8 mouse cellular contexts compared by ENCODE assay signal in the genomic region with DNA sequence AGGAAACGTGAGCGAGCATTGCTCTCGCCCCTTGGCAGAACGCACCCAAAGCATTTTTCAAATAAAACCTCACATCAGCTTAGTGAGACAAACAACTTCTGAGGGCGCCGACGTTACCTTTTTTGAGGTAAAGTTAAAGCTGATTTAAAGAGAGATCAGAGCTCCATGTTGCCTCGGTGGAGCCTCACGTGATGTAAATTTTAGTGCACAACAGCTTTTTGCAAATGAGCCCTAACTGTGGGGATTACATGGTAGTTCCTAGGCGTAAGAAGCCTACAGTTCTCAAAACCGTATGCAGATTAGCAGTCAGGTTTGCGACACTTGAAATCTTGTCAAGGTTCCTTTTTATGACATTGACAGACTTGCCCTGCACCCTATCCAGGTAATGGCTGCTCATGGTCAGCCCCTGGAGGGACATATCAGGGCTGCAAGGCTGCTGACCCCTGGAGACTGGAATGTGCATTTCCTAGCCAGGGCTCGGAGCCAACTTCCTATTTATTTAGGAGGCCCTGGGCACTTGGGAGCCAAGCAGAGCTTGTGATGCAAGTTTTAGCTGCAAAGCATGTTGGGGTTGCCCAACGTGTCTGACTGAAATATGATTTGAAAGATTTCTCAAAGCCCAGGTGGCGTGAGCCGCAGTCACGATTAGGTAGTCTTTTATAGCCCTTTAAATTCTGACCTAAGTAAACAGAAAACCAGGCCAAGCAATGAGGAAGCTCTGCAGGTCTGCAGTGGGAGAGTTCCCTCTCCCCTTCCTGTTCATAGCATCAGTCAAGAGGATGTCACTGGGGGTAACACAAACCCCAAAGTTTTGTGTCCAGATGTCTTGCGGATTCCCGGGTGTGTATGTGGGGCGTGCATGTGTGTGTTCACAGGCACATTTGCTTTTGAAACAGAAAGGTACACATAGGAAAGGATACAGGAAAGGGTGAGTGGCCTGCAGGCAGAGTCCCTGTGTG.
DNase-seq lines count a peak whose midpoint lies in the region; ATAC-seq lines count a peak whose summit lies in the region.

No protein-coding gene starts in this region.

- 75% methylated on average over 20 of the region's 20 CpGs for whole genome bisulfite sequencing in embryonic facial prominence, embryonic 11.5 days
- WGBS in liver, embryonic 13.5 days (ENCODE audit: insufficient replicate concordance): 51% methylated on average over 20 of the region's 20 CpGs

- no peak for ATAC-seq in embryonic facial prominence, embryonic 11.5 days (replicated peaks; ENCODE audit: insufficient number of reproducible peaks, low FRiP score, low TSS enrichment, low read depth)
- ATAC-seq in liver, embryonic 13.5 days (ENCODE audit: low read depth): peak; percentile 51; the same call in 1 of the 2 replicates

- H3K4me3 ChIP-seq in embryonic facial prominence, embryonic 11.5 days (ENCODE audit: low read depth, low read length): no peak overlapping the region
- no peak overlapping the region for H3K4me3 ChIP-seq in liver, embryonic 13.5 days (replicated peaks)

- no peaks in the 10 kb centered on the region for H3K36me3 ChIP-seq in embryonic facial prominence, embryonic 11.5 days (replicated peaks; ENCODE audit: control insufficient read depth, insufficient read depth, low read depth, low read length)
- no peaks in the 10 kb centered on the region for H3K36me3 ChIP-seq in liver, embryonic 13.5 days

- intact Hi-C loops in heart, postnatal 25 days (cut with DNase I): loop anchor here (5.0 kb wide), 1 partner anchor 55 kb away; no protein-coding TSS in a partner anchor

- H3K27ac ChIP-seq in embryonic facial prominence, embryonic 11.5 days (replicated peaks; ENCODE audit: low read depth, low read length): no peak overlapping the region
- no peak overlapping the region for H3K27ac ChIP-seq in liver, embryonic 13.5 days

- no peak overlapping the region for H3K4me2 ChIP-seq in embryonic facial prominence, embryonic 11.5 days (ENCODE audit: low read depth, low read length)
- 0 out of 2 replicates have a peak overlapping the region, but pooled peaks have one; percentile 4 for H3K4me2 ChIP-seq in liver, embryonic 13.5 days

- peak; percentile 25 for DNase-seq in right cerebral cortex, postnatal 14 days
- no peak for DNase-seq in right cerebral cortex, postnatal 25 days
- peak; percentile 65 for DNase-seq in embryonic facial prominence, embryonic 11.5 days (ENCODE audit: low spot score)
- peak; percentile 60 for DNase-seq in heart, postnatal 25 days (ENCODE audit: low spot score)
- peak; percentile 4 for DNase-seq in liver, embryonic 13.5 days
- peak; percentile 34 for DNase-seq in ovary, postnatal 10 days (ENCODE audit: low spot score)
- DNase-seq in cerebellum, adult 18-20 months: no peak
- DNase-seq in left cerebral cortex, adult 8-10 months (ENCODE audit: low spot score in 2 of 2): no peak

- no peaks in the 10 kb centered on the region for H3K9me3 ChIP-seq in embryonic facial prominence, embryonic 11.5 days (replicated peaks; ENCODE audit: control insufficient read depth, low read length)
- H3K9me3 ChIP-seq in liver, embryonic 13.5 days (replicated peaks): no peaks in the 10 kb centered on the region

- H3K27me3 ChIP-seq in embryonic facial prominence, embryonic 11.5 days (ENCODE audit: control insufficient read depth, insufficient read depth, low read length): no peaks in the 10 kb centered on the region
- H3K27me3 ChIP-seq in liver, embryonic 13.5 days: no peaks in the 10 kb centered on the region

- no peaks in the 10 kb centered on the region for H3K4me1 ChIP-seq in embryonic facial prominence, embryonic 11.5 days (ENCODE audit: control insufficient read depth, insufficient read depth, low read length)
- 0 out of 2 replicates have a peak, but pooled peaks cover 4% of the 10 kb centered on the region for H3K4me1 ChIP-seq in liver, embryonic 13.5 days (replicated peaks)

- no peak overlapping the region for H3K9ac ChIP-seq in embryonic facial prominence, embryonic 11.5 days (replicated peaks; ENCODE audit: low read length)
- H3K9ac ChIP-seq in liver, embryonic 13.5 days: no peak overlapping the region

Comparison
In these comparisons a context has a peak if more than half of its experiments do, and no peak if none do; other contexts are left out.
1. DNase-seq: peak in right cerebral cortex, postnatal 14 days (single experiment), embryonic facial prominence, embryonic 11.5 days (single experiment), heart, postnatal 25 days (single experiment), liver, embryonic 13.5 days (single experiment) and ovary, postnatal 10 days (single experiment); none in right cerebral cortex, postnatal 25 days (single experiment), cerebellum, adult 18-20 months (0 of 2) and left cerebral cortex, adult 8-10 months (0 of 2).